Mouse (Mus musculus) limb, embryonic 15.5 days (tissue): Measurements from ENCODE around the gene Calhm2. TPM values are rescaled to one million over a fixed set of nuclear protein-coding genes. Genes with fewer than 3 reads are reported as not detected.

Source experiments
- ATAC-seq: fragments of 200-750 bp; cut with Nextera tagmentation; 2 replicates; pipeline ENCODE4 v1.8.0; 2017; ENCODE audit warnings: low read depth, moderate TSS enrichment; ENCODE audit not compliant: insufficient number of reproducible peaks, low FRiP score, low TSS enrichment
- H3K27ac ChIP-seq: fragments of 300-500 bp; sonication (generic); 2 replicates; pipeline ENCODE4 v1.5.1; 2015; ENCODE audit warnings: moderate library complexity, mild to moderate bottlenecking, inconsistent platforms
- H3K27me3 ChIP-seq: fragments of 300-500 bp; sonication (generic); 2 replicates; pipeline ENCODE4 v1.6.1; 2015; ENCODE audit warnings: inconsistent platforms
- H3K36me3 ChIP-seq: fragments of 300-500 bp; sonication (generic); 2 replicates; pipeline ENCODE4 v1.6.1; 2015; ENCODE audit warnings: inconsistent platforms
- H3K4me1 ChIP-seq: fragments of 300-500 bp; sonication (generic); 2 replicates; pipeline ENCODE4 v1.6.1; 2015; ENCODE audit warnings: inconsistent platforms
- H3K4me2 ChIP-seq: fragments of 300-500 bp; sonication (generic); 2 replicates; pipeline ENCODE4 v1.6.1; 2015; ENCODE audit warnings: mild to moderate bottlenecking, inconsistent platforms
- H3K4me3 ChIP-seq: fragments of 300-500 bp; sonication (generic); 2 replicates; pipeline ENCODE4 v1.5.1; 2015; ENCODE audit warnings: mild to moderate bottlenecking, inconsistent platforms
- H3K9ac ChIP-seq: fragments of 300-500 bp; sonication (generic); 2 replicates; pipeline ENCODE4 v1.6.1; 2015; ENCODE audit warnings: inconsistent platforms
- H3K9me3 ChIP-seq: fragments of 300-500 bp; sonication (generic); 2 replicates; pipeline ENCODE4 v1.6.1; 2016; ENCODE audit warnings: inconsistent platforms
- WGBS: fragments of 180-500 bp; shearing (Covaris S2); methylation state at CpG from one replicate; pipeline ENCODE4 v1.1.7; 2015; 5-methylcytosine and 5-hydroxymethylcytosine counted together
- polyA plus RNA-seq: library from polyadenylated mRNA; unstranded; fragments of >200 nt; fragmentation: Nextera tagmentation; extraction: Ambion mirVana; gene quantifications from 2 replicates; pipeline ENCODE4 v1.2.1, GENCODE M21; 2015

The Calhm2 gene
- polyA plus RNA-seq, 1 experiment from 2014 or later, result 13.0 TPM

GRCm38 (mm10) chr19:47121054-47121453 is 17.0 kb downstream of the Calhm2 start:
- H3K27ac ChIP-seq, result no peak overlapping the region
- no peaks in the 10 kb centered on the region for H3K27me3 ChIP-seq
- H3K9ac ChIP-seq, result no peak overlapping the region
- peaks cover 70% of the 10 kb centered on the region for H3K36me3 ChIP-seq
- no peak for ATAC-seq
- H3K4me1 ChIP-seq, result no peaks in the 10 kb centered on the region
- no peak overlapping the region for H3K4me2 ChIP-seq
- no peak overlapping the region for H3K4me3 ChIP-seq
- H3K9me3 ChIP-seq, result no peaks in the 10 kb centered on the region
- WGBS, result 39% methylated on average over 4 of the region's 4 CpGs

DNA sequence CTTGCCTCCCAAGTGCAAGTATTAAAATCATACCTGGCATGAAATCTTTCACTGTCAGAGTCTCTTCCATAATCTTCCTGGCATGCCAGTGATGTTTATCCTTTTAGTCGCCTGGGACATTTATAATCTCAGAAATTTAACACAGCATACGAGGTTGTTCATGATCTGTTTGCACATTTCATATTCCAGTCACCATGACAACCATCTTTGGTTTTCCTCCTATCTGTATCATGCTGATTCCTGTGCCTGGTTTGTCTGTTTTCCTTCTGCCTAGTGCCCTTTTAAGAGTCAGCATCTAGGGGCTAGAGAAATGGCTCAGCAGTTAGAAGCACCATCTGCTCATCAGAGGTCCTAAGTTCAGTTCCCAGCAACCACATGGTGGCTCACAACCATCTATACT is 19.5 kb downstream of the Calhm2 start:
- H3K9ac ChIP-seq, result no peak overlapping the region
- H3K4me3 ChIP-seq, result no peak overlapping the region
- no peak overlapping the region for H3K4me2 ChIP-seq
- 80% methylated on average over 2 of the region's 2 CpGs for WGBS
- H3K36me3 ChIP-seq, result peaks cover 73% of the 10 kb centered on the region
- no peaks in the 10 kb centered on the region for H3K9me3 ChIP-seq
- no peak for ATAC-seq
- H3K27ac ChIP-seq, result no peak overlapping the region
- no peaks in the 10 kb centered on the region for H3K27me3 ChIP-seq
- no peaks in the 10 kb centered on the region for H3K4me1 ChIP-seq

DNA sequence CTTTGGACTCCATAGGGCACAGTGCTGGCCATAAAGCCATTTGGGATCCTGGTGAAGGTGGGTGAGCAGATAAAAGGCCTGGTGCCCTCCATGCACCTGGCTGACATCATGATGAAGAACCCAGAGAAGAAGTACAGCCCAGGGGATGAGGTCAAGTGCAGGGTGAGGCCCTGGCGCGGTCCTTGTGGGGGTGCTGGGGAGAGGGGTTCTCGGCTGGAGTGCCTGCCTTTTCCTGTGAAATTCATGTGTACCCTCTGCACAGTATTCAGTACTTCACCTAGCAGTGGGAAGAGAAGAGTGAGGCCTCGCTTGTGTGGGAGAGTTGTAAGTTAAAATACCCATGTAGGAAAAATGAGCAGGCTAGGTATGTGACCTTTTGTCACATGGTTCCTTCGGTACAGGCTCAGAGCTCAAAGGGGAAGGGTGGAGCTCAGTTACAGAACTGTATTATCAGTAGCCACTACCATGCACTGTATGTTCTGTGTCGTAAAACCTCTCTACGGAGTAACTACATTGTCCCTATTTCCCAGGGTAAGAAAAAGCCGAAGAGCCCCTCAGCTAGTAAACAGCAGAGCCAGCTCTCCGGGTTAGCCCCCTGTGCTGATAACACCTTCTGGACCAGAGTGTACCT is 33.3 kb downstream of the Calhm2 start:
- 90% methylated on average over 9 of the region's 9 CpGs for WGBS
- no peak overlapping the region for H3K27ac ChIP-seq
- H3K9me3 ChIP-seq, result no peaks in the 10 kb centered on the region
- H3K4me2 ChIP-seq, result no peak overlapping the region
- peaks cover 99% of the 10 kb centered on the region for H3K36me3 ChIP-seq
- no peaks in the 10 kb centered on the region for H3K4me1 ChIP-seq
- H3K27me3 ChIP-seq, result no peaks in the 10 kb centered on the region
- H3K9ac ChIP-seq, result no peak overlapping the region
- H3K4me3 ChIP-seq, result no peak overlapping the region
- ATAC-seq, result no peak

DNA sequence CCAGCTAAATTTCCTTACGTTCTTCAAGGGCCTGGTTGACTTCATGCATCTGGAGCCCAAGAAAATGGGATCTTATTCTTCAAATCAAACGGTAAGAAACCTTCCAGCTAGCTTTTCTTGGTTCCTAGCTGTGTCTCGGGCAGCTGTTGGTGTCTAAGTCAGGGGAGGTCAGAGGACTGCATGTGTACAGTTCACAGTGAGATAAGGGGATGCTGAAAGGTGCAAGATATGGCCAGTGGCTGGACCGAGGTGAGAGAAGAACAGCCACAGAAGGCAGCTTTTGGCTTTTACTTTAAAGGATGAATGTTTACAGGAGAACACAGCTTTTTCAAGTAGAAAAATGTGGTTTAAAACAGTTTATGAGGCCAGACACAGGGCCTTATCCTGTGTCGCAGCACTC is 37.0 kb downstream of the Calhm2 start:
- Histone ChIP-seq H3K27ac (no peak overlapping the region), H3K9ac (no peak overlapping the region), H3K4me1 (no peaks in the 10 kb centered on the region), H3K9me3 (no peaks in the 10 kb centered on the region), H3K4me2 (no peak overlapping the region), H3K27me3 (no peaks in the 10 kb centered on the region), H3K4me3 (no peak overlapping the region), H3K36me3 (peaks cover 97% of the 10 kb centered on the region)
- no peak for ATAC-seq
- 95% methylated on average over 5 of the region's 5 CpGs for WGBS

GRCm38 (mm10) chr19:47090550-47091156 is 47.4 kb downstream of the Calhm2 start, which contains the start of the genes Usmg5 and Pdcd11:
Usmg5 (minus strand) TSS chr19:47090647.
Pdcd11 (plus strand) TSS chr19:47090768.
- peak; percentile 95 for ATAC-seq
- Histone ChIP-seq H3K27ac (peak within 1 kb of the TSS; percentile 81), H3K4me3 (peak within 1 kb of the TSS; percentile 66), H3K27me3 (no peaks in the 10 kb centered on the region), H3K4me2 (peak within 1 kb of the TSS; percentile 74), H3K4me1 (peaks cover 20% of the 10 kb centered on the region), H3K9ac (peak within 1 kb of the TSS; percentile 88), H3K36me3 (peaks cover 33% of the 10 kb centered on the region), H3K9me3 (no peaks in the 10 kb centered on the region)
- WGBS, result under 1% methylated on average over 56 of the region's 56 CpGs

GRCm38 (mm10) chr19:47089718-47090525 is 48.2 kb downstream of the Calhm2 start:
- peak; percentile 36 for ATAC-seq
- peak overlapping the region; percentile 66 for H3K4me3 ChIP-seq
- WGBS, result 1% methylated on average over 36 of the region's 36 CpGs

DNA sequence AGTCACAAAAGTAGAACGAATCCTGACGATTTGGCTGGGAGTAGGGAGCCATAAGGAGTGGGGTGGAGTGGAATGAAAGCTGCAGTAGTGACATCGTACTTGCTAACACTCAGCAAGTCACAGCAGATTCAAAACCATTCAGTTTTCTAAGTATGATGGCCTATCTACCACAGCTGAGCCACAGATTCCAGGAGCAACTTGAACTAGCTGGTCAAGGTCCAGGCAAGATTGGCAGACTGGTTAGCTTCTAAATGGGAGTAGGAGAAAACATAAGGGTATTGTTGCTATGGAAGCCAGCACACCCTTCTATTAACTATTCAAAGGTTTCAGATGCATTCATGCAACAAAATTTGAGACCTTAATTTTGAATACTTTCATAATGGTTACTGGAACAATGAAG is 49.9 kb downstream of the Calhm2 start:
- Histone ChIP-seq H3K4me3 (no peak overlapping the region), H3K9ac (no peak overlapping the region), H3K4me2 (no peak overlapping the region), H3K36me3 (peaks cover 34% of the 10 kb centered on the region), H3K27me3 (no peaks in the 10 kb centered on the region), H3K9me3 (no peaks in the 10 kb centered on the region), H3K27ac (no peak overlapping the region), H3K4me1 (peaks cover 20% of the 10 kb centered on the region)
- WGBS, result 78% methylated on average over 3 of the region's 3 CpGs
- ATAC-seq, result no peak

More at GRCm38 (mm10) chr19:47089718-47090525, 48.2 kb downstream of the Calhm2 start:
- H3K9me3 ChIP-seq, result no peaks in the 10 kb centered on the region
- peak overlapping the region; percentile 75 for H3K27ac ChIP-seq
- peak overlapping the region; percentile 88 for H3K9ac ChIP-seq
- H3K36me3 ChIP-seq, result peaks cover 31% of the 10 kb centered on the region
- no peaks in the 10 kb centered on the region for H3K27me3 ChIP-seq
- H3K4me2 ChIP-seq, result peak overlapping the region; percentile 74
- H3K4me1 ChIP-seq, result peaks cover 20% of the 10 kb centered on the region

DNA sequence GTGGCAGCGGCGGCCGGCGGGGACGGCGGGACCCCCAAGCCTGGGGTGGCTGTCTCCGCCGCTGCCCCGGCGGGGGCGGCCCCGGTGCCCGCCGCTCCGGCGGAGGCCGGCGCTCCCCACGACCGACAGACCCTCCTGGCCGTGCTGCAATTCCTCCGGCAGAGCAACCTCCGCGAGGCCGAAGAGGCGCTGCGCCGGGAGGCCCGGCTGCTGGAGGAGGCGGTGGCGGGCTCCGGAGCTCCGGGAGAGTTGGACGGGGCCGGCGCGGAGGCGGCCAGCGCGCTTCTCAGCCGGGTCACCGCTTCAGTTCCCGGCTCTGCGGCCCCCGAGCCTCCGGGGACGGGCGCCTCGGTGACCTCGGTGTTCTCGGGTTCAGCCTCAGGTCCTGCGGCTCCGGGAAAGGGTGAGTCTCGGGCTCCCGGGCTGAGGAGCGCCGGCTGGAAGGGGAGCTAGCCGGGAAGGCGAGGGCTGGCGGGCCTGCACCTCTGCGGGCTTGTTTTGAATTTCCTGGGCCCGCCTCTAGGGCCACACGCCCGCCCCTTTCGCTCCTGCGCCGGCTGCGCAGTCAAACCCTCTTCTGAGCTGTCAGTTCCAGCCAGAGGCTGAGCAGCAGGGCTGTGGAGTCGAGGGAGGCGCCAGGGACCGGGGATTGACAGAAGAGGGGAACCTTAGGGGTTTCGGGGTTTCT is 70.0 kb downstream of the Calhm2 start:
- ATAC-seq, result peak; percentile 88
- H3K9ac ChIP-seq, result peak overlapping the region; percentile 90
- WGBS, result 0% methylated on average over 72 of the region's 72 CpGs
- peak overlapping the region; percentile 69 for H3K4me2 ChIP-seq
- peak overlapping the region; percentile 92 for H3K27ac ChIP-seq
- H3K36me3 ChIP-seq, result peaks cover 20% of the 10 kb centered on the region
- peaks cover 10% of the 10 kb centered on the region for H3K4me1 ChIP-seq
- H3K27me3 ChIP-seq, result no peaks in the 10 kb centered on the region
- no peaks in the 10 kb centered on the region for H3K9me3 ChIP-seq
- H3K4me3 ChIP-seq, result peak overlapping the region; percentile 80

GRCm38 (mm10) chr19:47067096-47067882 is 70.8 kb downstream of the Calhm2 start, which contains the start of gene Taf5:
Taf5 (plus strand) TSS chr19:47067746.
- peaks cover 10% of the 10 kb centered on the region for H3K4me1 ChIP-seq
- peak within 1 kb of the TSS; percentile 69 for H3K4me2 ChIP-seq
- H3K36me3 ChIP-seq, result peaks cover 12% of the 10 kb centered on the region
- 9% methylated on average over 48 of the region's 49 CpGs for WGBS
- peak within 1 kb of the TSS; percentile 92 for H3K27ac ChIP-seq
- H3K27me3 ChIP-seq, result no peaks in the 10 kb centered on the region
- peak within 1 kb of the TSS; percentile 90 for H3K9ac ChIP-seq
- peak within 1 kb of the TSS; percentile 80 for H3K4me3 ChIP-seq
- H3K9me3 ChIP-seq, result no peaks in the 10 kb centered on the region
- ATAC-seq, result peak; percentile 75

GRCm38 (mm10) chr19:47065860-47066259 is 72.2 kb downstream of the Calhm2 start:
- 90% methylated on average over 3 of the region's 3 CpGs for WGBS
- peaks cover under 1% of the 10 kb centered on the region; the same call in 1 of the 2 replicates for H3K36me3 ChIP-seq
- H3K4me1 ChIP-seq, result peaks cover 10% of the 10 kb centered on the region
- H3K9me3 ChIP-seq, result no peaks in the 10 kb centered on the region
- H3K27me3 ChIP-seq, result no peaks in the 10 kb centered on the region
- H3K4me3 ChIP-seq, result no peak overlapping the region
- H3K27ac ChIP-seq, result no peak overlapping the region
- H3K4me2 ChIP-seq, result no peak overlapping the region
- H3K9ac ChIP-seq, result no peak overlapping the region
- ATAC-seq, result no peak

DNA sequence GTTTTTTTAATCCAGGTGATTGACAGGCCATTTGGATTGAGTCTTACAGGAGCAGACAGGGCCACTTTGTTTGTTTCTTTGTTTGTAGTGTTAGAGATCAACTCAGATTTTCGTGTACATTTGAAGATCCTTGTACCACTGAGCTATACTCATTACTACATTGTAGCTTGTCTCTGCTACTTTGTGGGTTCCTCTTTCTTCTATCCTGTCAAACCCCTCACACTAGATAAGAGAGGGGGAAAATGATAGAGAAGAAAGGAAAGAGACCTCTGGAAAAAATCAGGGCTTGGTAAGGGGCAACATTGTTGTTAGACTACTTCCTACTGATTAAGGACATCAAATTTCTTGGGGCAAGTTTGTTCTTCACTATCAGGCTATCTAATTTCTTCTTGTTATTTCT is 80.4 kb downstream of the Calhm2 start:
- Histone ChIP-seq H3K4me3 (no peak overlapping the region), H3K4me2 (no peak overlapping the region), H3K27me3 (no peaks in the 10 kb centered on the region), H3K36me3 (no peaks in the 10 kb centered on the region), H3K9me3 (no peaks in the 10 kb centered on the region), H3K27ac (no peak overlapping the region), H3K4me1 (no peaks in the 10 kb centered on the region), H3K9ac (no peak overlapping the region)
- ATAC-seq, result no peak
- WGBS, result 63% methylated on average over 1 of the region's 1 CpGs
